Mouse (Mus musculus): Measurements from ENCODE around the gene Etnk1. TPM values are rescaled to one million over a fixed set of nuclear protein-coding genes. Genes with fewer than 3 reads are reported as not detected.

The Etnk1 gene
- polyA plus RNA-seq, 1 experiment = 18.5 TPM

DNA sequence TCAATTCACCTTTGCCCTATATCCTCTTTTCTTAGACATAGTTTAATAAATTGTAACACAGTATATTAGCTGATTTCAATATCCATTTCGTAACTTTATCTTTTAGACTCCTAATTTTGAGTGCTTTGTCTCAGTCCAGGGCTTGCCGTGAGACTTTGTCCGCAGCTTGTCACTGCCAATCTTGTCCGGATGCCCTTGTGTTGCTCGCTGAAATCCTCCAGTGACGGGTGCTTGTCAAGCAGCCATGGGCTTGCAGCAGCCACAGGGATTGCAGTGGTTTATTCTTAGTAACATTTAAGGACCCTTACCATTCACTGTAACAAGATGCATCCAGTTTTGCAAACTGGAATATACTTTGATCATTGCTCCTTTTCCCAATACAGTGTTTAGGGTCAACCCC, 26.6 kb downstream of the Etnk1 start:
- 94% methylated on average over 6 of the region's 6 CpGs for WGBS
- DNase-seq (ENCODE audit: low read depth, low spot score) = no peak

DNA sequence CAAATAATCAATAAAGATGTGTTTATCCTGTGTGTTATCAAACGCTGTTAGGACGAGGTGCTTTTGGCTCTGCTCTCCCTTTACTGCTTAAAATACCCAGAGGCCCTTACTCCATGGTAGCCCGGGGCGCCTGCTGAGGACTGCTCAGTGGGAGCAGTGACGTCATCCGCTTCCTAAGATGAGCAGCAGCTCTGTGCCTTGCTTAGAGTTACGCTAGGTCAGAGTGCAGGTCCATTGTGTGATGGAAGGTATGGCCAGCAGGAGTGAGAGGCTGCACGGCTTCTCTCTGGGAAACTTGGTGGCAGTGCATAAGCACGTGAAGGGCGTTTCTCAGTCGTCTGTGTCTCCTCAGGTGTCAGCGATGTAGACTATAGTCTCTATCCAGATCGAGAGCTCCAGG, 30.0 kb downstream of the Etnk1 start:
- WGBS = 91% methylated on average over 13 of the region's 13 CpGs
- DNase-seq (ENCODE audit: low read depth, low spot score) = no peak

DNA sequence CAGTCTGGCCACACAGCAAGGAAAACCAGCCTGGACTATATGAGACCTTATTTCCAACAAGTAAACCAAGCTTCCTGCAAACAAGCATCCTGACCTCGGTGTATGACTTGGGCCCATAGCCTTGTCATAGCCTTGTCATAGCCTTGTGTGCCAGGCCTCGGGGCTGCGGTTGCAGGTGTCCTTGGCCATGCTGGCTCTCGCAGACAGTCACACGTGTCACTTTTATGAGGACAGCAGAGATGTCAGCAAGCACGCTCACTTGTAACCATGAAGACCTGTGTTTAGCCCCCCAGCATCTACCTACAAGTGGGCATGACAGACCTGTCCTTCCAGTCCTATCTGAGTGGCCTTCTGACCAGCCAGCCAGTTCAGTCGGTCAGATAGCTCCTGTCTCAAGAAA, 31.4 kb downstream of the Etnk1 start:
- DNase-seq (ENCODE audit: low read depth, low spot score) = no peak
- 81% methylated on average over 7 of the region's 7 CpGs for WGBS

DNA sequence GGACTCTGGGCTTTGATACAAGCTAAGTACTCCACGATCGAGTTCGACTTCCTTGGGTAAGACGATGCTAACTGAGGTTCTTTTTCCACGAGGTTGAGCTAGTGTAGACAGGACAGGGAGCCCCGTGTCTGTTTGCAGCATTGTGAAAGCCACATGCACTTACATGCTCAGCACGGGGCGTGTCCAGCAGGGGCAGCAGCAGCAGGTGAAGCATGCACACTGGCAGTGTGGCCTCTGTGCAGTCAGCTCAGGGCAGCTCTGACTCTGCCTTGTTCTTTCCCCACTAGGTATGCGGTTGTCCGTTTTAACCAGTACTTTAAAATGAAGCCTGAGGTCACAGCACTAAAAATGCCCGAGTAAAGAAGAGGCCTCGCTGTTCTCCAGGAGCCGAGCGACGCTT, 36.1 kb downstream of the Etnk1 start:
- no peak for DNase-seq (ENCODE audit: low read depth, low spot score)
- 89% methylated on average over 15 of the region's 15 CpGs for WGBS

DNA sequence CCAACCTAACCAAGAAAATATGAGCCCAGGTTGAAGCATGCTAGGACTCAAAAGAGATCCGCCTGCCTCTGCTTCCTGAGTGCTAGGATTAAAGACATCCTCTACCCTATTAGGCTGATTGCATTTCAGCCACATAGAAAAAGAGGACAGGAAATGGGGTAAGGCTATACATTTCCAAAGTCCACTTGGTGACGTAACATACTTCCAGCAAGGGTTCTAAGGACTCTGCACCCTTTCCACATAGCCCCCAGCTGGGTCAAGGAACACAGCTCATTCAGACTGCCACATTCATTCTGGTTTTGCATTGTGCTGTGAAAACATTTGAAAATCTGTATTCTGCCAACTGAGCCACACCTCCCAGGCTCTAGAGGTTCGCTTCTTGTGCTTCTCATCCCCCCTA, 41.9 kb downstream of the Etnk1 start:
- DNase-seq (ENCODE audit: low read depth, low spot score) = no peak
- 94% methylated on average over 3 of the region's 3 CpGs for WGBS

DNA sequence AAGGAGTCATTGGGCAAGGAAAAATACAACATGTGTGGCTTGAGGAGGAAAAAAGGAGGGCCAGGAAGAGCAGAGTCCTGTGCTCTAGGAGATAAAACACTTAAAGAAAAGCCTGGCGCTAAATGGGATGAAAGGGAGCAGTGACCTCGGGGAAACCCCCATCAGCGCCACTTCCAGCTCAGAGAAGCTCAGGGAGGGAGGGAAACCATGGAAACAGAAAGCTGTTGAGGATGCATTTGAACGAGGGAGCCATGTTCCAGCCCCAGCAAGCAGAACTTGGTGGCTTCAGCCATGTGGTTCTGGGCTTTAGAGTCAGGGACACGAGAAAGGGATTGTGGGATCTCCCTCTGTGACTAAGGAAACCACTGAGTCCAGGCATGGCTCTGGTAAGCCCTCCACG, 45.7 kb downstream of the Etnk1 start:
- DNase-seq (ENCODE audit: low read depth, low spot score) = no peak
- 87% methylated on average over 6 of the region's 6 CpGs for WGBS

DNA sequence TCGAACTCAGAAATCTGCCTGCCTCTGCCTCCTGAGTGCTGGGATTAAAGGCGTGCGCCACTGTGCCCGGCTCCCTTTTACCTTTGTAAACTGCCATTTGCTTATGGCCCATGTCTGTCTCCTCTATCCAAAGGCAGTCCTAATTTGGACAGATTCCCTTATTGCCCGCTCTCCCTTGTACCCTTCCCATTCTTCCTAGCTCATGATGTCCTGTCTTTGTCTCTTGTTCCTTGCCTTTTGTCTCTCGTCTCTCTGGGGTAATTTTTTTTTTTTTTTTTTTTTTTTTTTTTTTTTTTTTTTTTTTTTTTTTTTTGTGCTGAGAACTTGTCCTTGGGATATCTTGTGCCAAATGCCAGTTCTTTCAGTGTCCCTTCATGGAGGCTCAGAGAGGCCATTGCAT, 46.4 kb downstream of the Etnk1 start:
- DNase-seq (ENCODE audit: low read depth, low spot score) = no peak
- 97% methylated on average over 6 of the region's 6 CpGs for WGBS

DNA sequence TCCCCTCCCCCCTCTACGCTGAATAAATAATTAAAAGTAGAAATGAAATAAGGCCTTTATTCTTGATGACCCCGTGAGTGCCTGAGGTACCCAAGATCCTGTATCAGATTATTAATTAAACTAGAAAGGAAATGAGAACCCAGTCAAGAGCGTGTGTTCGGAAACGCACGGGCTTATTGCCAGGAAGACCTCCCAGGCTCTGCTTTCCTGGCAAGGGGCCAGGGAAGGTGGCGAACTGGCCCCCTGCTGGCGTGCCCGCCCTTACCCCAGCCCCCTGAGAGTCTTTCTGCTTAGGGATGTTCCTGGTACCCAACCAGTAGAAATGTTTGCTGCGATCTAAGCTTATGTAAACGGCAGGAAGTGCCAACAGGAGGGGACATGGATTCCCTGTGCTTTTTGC, 49.2 kb downstream of the Etnk1 start:
- DNase-seq (ENCODE audit: low read depth, low spot score) = no peak
- 80% methylated on average over 11 of the region's 11 CpGs for WGBS

DNA sequence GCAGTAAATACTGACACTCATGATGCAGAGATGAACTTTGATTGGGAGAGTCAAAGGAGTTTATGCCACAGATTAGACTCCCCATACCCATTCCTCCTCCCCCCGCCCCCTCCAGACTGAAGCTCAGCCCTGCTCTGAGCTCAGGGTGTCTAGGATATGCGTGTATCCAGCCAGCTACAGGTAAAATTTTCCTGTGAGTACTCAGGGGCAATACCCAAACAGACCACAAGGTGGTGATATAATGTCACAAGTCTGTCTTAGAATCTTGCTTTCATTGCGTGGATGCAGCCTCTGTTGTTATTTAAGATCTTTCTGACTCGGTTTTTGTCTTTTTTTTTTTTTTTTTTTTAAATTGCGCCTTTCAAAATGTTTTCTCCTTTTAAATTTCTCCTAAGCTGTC, 52.3 kb downstream of the Etnk1 start:
- peak; percentile 57 for DNase-seq (ENCODE audit: low read depth, low spot score)
- 6% methylated on average over 5 of the region's 5 CpGs for WGBS

DNA sequence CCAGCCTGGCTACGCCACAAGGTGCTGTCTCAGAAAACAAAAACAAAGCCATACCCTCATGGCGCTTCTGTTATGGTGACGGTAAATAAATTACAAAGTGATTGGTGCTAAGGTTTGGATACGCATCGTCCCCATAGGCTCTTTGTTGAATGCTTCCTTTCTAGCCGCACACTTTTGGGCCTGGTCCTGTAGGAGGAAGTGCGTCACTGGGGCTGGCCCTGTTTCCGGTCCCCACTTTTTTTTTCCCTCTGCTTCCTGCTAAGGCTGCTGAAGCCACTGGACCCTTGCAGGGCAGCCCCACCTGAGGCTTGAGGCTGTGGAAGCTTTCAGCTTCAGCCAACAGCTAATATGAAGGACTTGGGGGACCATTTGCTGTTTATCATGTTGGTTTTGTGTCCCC, 54.2 kb downstream of the Etnk1 start:
- WGBS = 90% methylated on average over 8 of the region's 8 CpGs
- DNase-seq (ENCODE audit: low read depth, low spot score) = no peak

DNA sequence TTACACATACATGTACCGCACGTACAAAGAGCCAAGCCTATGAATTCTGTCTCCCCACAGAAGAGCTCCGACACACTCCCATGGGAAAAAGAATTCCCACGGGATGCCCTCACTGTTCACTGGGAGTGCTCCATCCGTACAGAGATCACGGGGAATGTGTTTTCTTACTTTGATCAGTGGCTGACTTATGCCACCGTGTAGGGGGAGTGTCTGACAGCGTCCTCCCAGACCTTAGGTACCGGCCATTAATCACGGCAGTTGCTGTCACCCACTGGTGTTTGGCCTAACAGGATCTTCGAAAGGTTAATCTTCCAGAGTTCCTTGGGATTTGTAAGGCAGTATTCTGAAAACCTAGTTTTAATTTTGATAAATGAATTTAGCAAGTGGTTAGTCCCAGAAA, 57.0 kb downstream of the Etnk1 start:
- no peak for DNase-seq (ENCODE audit: low read depth, low spot score)
- WGBS = 71% methylated on average over 11 of the region's 11 CpGs

DNA sequence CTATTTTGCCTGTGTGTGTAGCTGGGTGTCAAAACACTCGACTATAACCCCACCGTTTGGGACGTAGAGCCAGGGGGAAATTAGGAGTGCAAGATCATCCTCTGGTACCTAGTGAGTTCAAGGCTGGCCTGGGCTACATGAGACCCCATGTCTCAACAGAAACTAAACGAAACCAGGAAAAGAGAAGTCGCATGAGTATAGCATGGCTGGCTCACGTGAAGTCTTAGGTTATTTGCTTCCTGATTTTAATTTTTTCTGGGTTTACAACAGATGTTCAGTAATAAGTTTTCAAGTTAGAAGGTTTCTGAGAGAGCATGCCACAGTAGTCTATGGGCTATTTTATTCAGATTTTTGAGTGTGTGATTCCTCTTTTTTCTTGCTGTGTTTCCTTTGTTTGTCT, 57.9 kb downstream of the Etnk1 start:
- DNase-seq (ENCODE audit: low read depth, low spot score) = no peak
- WGBS = 75% methylated on average over 6 of the region's 6 CpGs

DNA sequence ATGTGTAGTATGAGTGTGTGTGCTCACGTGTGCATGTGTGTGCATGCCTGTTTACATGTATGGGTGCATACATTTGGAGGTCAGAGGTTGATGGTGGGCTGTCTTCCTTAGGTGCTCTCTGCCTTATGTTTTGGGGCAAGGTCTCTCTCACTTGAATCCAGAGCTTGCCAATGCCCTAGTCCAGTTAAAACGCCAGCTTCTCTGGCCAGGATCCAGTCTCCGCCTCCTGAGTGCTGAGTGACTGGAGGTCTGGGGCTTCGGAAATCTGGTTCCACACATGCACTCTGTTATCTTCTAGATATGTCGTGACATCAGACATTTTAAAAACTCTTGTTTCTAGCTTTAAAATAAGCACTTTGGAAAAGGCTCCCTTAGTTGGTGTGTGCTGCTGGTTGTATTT, 61.7 kb downstream of the Etnk1 start:
- DNase-seq (ENCODE audit: low read depth, low spot score) = no peak
- WGBS = 73% methylated on average over 5 of the region's 5 CpGs

DNA sequence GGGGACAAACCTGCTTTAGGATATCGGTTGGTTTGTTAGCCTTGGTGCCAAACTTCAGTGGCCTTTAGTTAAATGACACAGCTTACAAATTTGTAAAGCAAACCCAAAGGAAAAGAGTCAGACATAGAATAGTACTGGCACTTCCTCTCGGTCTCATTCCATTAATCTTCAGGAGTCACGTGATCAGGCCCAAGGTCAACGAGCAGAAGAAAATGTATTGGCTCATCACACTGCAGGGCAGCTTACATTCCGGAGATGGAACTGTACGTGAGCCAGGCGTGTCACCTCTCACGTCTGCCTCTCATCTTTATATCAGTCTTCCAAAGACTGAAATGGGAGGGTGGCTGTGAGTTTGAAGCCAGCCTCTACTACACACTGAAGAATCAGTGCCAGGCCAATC, 62.9 kb downstream of the Etnk1 start:
- WGBS = 47% methylated on average over 8 of the region's 8 CpGs
- DNase-seq (ENCODE audit: low read depth, low spot score) = no peak

DNA sequence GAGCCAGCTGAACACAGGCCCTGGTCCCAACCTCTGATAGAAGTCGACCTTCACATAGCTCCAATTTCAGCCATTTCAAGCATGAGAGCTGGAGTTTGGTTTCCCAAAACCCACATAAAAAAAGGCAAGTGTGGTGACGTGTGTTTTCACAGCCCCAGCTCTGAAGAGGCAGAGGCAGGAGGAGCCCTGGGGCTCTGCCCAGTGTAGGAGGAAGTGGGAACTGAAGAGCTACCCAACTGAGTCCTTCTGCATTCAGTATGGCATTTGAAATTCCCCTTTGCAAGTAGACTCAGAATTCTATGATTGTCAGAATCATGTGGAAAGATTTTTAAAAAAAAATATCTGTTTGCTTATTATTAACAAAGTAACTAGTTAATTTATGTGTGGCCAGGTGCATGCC, 63.9 kb downstream of the Etnk1 start:
- WGBS = 57% methylated on average over 2 of the region's 2 CpGs
- DNase-seq (ENCODE audit: low read depth, low spot score) = no peak

DNA sequence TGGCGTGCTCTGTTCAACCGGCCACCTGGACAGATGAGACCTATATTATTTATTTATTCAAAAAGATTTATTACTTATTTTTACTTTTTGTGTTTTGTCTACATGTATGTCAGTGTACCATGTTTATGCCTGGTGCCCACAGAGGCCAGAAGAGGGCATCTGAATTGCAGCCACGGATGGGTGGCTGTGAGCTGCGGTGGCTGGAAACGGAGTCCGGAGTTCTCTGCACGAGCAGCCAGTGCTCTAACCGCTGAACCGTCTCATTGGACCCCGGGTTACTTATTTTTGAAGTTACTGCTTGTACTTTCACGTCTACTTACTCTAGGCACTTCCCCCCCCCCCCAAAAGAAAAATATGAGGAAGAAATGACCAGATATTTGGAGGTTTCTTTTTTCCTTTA, 65.7 kb downstream of the Etnk1 start:
- 91% methylated on average over 11 of the region's 11 CpGs for WGBS
- DNase-seq (ENCODE audit: low read depth, low spot score) = no peak

DNA sequence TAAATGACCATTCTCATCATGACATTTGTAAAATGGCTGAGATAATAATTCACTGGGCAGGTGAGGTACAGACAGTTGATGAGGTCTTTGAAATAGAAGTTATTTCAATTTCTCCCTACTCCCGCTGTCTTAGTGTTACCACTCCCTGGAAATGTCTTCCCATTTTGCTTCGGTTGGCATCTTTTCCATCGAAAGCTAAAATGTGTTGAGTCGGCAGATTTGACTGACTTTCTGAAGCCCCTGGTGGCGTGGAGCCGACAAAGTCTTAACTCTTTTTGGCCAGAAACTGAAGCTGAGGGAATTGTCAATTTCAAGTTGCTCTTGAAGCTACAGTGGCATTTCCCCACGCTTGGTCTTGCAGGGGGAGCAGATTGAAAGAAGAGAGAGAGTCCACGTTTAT, 67.8 kb downstream of the Etnk1 start:
- WGBS = 82% methylated on average over 8 of the region's 8 CpGs
- DNase-seq (ENCODE audit: low read depth, low spot score) = no peak

DNA sequence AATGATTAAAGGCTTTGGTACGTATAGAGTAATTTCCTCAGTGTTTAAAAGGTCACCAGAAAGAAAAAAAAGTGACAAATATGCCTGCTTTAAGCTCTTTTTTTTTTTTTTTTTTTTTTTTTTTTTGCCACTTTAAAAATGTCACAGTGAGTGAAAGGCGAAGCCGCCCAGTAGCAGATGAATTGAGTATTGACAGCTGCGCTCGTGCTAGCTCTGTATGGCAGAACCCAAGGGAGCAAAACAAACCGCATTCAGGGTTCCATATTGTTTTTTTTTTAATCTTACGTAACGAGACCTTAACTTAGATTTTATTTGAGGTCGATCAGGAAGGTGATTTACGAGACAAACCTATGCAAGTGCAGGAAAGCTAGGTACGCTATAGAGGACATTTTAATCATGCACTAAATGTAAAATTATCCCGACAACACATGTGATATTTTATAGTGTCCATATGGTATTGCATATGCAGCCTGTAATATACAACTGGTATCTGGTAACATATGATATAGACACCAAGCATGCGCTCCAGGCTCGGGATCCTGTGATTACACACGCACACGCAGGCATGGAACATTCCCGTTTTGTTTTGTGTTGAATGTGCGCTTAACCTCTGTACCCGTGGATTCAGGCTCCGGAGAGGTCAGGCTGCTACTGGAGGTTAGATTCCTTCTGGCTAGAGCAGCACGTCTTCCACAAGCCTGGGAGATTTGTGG, 72.5 kb downstream of the Etnk1 start:
- WGBS = 74% methylated on average over 21 of the region's 21 CpGs

DNA sequence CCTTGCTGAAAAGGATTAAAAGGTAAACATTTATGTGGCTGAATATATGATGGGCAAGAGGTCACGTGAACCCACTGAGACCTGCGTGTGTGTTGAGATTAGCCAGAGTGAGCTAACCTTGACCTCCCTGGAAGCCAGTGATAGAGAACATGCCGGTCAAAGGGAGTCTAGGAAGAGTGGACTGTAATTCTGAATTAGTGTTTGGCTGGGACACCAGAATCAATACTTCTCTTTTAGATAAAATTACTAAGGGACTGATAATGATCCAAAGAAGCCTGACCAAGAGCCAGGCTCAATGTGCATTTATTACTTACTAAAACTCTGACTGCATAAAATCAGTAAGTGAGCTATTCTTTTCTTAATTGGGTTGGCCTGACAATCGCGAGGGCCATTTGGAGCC, 76.2 kb downstream of the Etnk1 start:
- no peak for DNase-seq (ENCODE audit: low read depth, low spot score)

More for the DNA sequence above, 72.5 kb downstream of the Etnk1 start:
- no peak for DNase-seq (ENCODE audit: low read depth, low spot score)

DNA sequence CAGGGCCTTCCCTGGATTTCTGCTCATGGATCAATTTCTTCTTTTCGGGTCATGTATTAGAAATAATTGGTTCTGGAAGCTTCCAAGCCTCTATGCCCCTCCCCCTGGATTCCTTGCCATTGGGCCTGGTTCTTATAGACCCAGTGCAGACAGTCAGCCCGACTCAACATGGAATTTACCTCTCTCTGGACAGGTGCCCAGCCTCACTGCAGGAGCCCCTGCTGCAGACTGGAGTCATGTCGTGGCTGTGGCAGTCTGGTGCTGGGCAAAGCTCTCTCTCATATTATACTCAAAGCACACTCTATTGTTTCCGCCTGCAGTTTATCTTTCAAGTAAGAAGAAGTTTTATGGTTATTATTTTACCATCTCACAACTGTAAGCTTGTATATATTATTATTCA, 90.9 kb downstream of the Etnk1 start:
- 42% methylated on average over 4 of the region's 4 CpGs for WGBS
- no peak for DNase-seq (ENCODE audit: low read depth, low spot score)

More for the DNA sequence above, 76.2 kb downstream of the Etnk1 start:
- WGBS = 74% methylated on average over 5 of the region's 5 CpGs

DNA sequence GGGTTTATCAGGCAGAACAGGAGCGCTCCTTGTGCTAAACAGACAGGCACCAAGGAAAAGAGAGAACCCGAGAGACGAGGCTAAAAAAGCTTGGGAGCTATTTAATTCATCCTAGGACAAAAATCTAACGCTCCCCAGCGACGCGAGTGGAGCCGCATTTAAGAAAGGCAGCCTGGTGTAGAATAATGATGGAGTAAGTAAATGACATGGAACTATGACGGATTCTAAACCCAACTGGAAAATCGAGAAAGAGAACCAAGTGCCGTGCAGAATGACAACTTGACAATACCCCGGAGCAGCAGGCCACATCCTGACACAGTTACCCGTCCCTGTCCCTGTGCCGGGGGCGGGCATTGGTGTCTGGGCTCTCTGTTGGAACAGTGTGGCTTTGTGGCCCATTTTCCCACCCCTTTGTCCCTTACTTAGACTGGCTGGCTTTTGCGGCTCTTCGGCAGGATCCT, 92.2 kb downstream of the Etnk1 start:
- WGBS = 84% methylated on average over 17 of the region's 17 CpGs
- no peak for DNase-seq (ENCODE audit: low read depth, low spot score)

Data from large intestine, adult 2 months (tissue).